Mouse (Mus musculus): ENCODE data around the gene Gm19668.
"Not testable (repeated sequence)": the region's sequence is repeated elsewhere in the genome, so short reads cannot be mapped to it uniquely, and the experiment has no call there.

DNA sequence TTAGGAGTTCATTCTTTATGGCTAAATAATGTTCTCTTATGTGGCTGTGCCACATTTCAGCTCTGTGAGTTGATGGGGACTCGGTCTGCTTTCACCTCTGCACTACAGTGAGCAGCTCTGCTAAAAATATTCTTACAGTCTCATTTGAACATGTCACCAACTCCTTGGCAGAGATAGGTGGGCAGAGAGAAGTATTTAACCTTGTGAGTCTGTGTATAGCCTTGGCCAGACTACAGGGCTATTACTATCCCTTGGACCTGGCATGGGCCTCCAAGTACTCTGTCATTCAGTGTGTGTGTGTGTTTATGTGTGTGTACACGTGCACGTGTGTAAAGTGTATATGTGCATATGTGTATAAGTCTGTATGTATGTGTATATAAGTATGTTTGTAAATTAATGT, 15.5 kb downstream of the Gm19668 start:
- not testable (repeated sequence) for TF ChIP-seq CTCF (IDR thresholded peaks at IDR 0.05; ENCODE audit: borderline replicate concordance, control insufficient read depth, extremely low read depth, insufficient read depth, low read length, poor library complexity); POLR2A (IDR thresholded peaks at IDR 0.05; ENCODE audit: control insufficient read depth, extremely low read depth, insufficient read depth, low read length, poor library complexity)

All from thymus, adult 2 months (tissue).